Comparison of ENCODE assay signal across 16 mouse cellular contexts in the genomic region with DNA sequence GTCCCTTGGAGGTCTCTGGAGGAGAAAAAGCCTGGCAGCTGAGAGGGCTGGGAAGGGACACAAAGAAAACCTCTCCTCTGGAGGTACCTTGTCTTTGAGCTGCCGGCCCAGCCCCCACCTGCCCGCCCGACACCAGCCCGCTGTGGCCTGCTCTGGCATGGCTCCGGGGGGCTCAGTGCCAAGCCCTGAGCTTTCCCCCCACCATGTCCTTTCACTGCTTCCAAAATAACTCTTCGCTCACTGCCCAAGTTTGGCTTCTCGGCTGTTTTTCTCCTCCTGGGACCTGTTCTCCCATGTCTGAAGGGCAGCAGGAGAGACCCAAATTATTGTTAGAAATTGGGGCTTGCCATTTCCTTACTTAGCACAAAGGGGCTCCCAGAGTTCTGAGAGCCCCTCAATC. TPM values are rescaled to one million over a fixed set of nuclear protein-coding genes. Genes with fewer than 3 reads are reported as not detected.
A peak's percentile ranks its signal among the peaks of the same experiment; 100 is the strongest.
DNase-seq lines count a peak whose midpoint lies in the region; ATAC-seq and TF ChIP-seq lines count a peak whose summit lies in the region.
"Had no signal": no experiment of that assay in that cellular context is flagged by ENCODE, and none has a peak within 500 bp of the region (broad histone marks: within the 10 kb centered on the region; RNA-seq: fewer than 3 reads in every experiment).

No protein-coding gene starts in this region.

- H3K4me2 ChIP-seq in lung, embryonic 15.5 days = no peak overlapping the region
- H3K4me2 ChIP-seq in forebrain, embryonic 16.5 days (ENCODE audit: low read length) = no peak overlapping the region
- H3K4me2 ChIP-seq: liver, embryonic 15.5 days; midbrain, embryonic 12.5 days had no signal

- peak overlapping the region; percentile 44 for H3K27ac ChIP-seq in lung, embryonic 15.5 days
- no peak overlapping the region for H3K27ac ChIP-seq in forebrain, embryonic 16.5 days (ENCODE audit: low read length)
- H3K27ac ChIP-seq: liver, embryonic 15.5 days; midbrain, embryonic 12.5 days had no signal

- TF ChIP-seq CTCF in lung, adult 2 months (IDR thresholded peaks at IDR 0.05; ENCODE audit: insufficient read depth, low read length) = no peak

- WGBS in lung, embryonic 15.5 days = 80% methylated on average over 7 of the region's 7 CpGs
- 87% methylated on average over 7 of the region's 7 CpGs for WGBS in lung, adult 2 months
- 71% methylated on average over 7 of the region's 7 CpGs for whole genome bisulfite sequencing in forebrain, embryonic 16.5 days

- peak; percentile 36 to 65 for DNase-seq in cerebellum, postnatal 25 days
- DNase-seq in cerebellum, adult 11-12 months = no peak
- DNase-seq in lung, adult 2 months = no peak
- DNase-seq in gastrocnemius, postnatal 14 days = peak; percentile 53
- peak; percentile 78 to 82 for DNase-seq in heart, postnatal 14 days
- DNase-seq in left cerebral cortex, adult 8-10 months (ENCODE audit: low spot score in 2 of 2) = no peak
- DNase-seq: kidney, adult 11 months; kidney, postnatal 25 days; lung, postnatal 36 days had no signal

- peaks cover 32% of the 10 kb centered on the region for H3K27me3 ChIP-seq in lung, embryonic 15.5 days
- no peaks in the 10 kb centered on the region for H3K27me3 ChIP-seq in forebrain, embryonic 16.5 days (replicated peaks; ENCODE audit: control insufficient read depth, insufficient read depth, low read length)

- no peak for TF ChIP-seq POLR2A in lung, adult 2 months (IDR thresholded peaks at IDR 0.05; ENCODE audit: borderline replicate concordance, extremely low read depth, low read depth, low read length)

- no peak overlapping the region for H3K4me3 ChIP-seq in lung, embryonic 15.5 days
- no peak overlapping the region for H3K4me3 ChIP-seq in lung, adult 2 months (replicated peaks; ENCODE audit: extremely low read depth, low read depth, low read length)
- H3K4me3 ChIP-seq in forebrain, embryonic 16.5 days (replicated peaks; ENCODE audit: low read length) = no peak overlapping the region
- H3K4me3 ChIP-seq: liver, embryonic 15.5 days; midbrain, embryonic 12.5 days had no signal

- intact Hi-C loops in gastrocnemius, postnatal 14 days (cut with DNase I; ENCODE audit: low total_unique reads) = no loop called here
- intact Hi-C loops in heart, postnatal 14 days (cut with DNase I) = no loop called here

- no peaks in the 10 kb centered on the region for H3K36me3 ChIP-seq in lung, embryonic 15.5 days
- H3K36me3 ChIP-seq in forebrain, embryonic 16.5 days (ENCODE audit: control insufficient read depth, insufficient read depth) = no peaks in the 10 kb centered on the region
- H3K36me3 ChIP-seq: liver, embryonic 15.5 days; midbrain, embryonic 12.5 days had no signal

- H3K9ac ChIP-seq in lung, embryonic 15.5 days = no peak overlapping the region
- no peak overlapping the region for H3K9ac ChIP-seq in forebrain, embryonic 16.5 days (replicated peaks; ENCODE audit: low read depth, low read length)
- H3K9ac ChIP-seq: liver, embryonic 15.5 days; midbrain, embryonic 12.5 days had no signal

- H3K4me1 ChIP-seq in lung, embryonic 15.5 days = peaks cover 18% of the 10 kb centered on the region
- H3K4me1 ChIP-seq in lung, adult 2 months (ENCODE audit: control insufficient read depth, insufficient read depth, low read length) = no peaks in the 10 kb centered on the region
- peaks cover 4% of the 10 kb centered on the region for H3K4me1 ChIP-seq in forebrain, embryonic 16.5 days (replicated peaks; ENCODE audit: control insufficient read depth, insufficient read depth, low read length)
- H3K4me1 ChIP-seq: midbrain, embryonic 12.5 days had no signal

- ATAC-seq in lung, embryonic 15.5 days (ENCODE audit: borderline replicate concordance, extremely low read depth, low FRiP score, low TSS enrichment) = no peak
- ATAC-seq in forebrain, embryonic 16.5 days = no peak
- ATAC-seq: forebrain, embryonic 14.5 days had no signal

- H3K9me3 ChIP-seq in lung, embryonic 15.5 days = no peaks in the 10 kb centered on the region
- no peaks in the 10 kb centered on the region for H3K9me3 ChIP-seq in forebrain, embryonic 16.5 days (ENCODE audit: control insufficient read depth, low read length)
- H3K9me3 ChIP-seq: liver, embryonic 15.5 days; midbrain, embryonic 12.5 days had no signal

RNA-seq across cellular contexts. Expression of a gene that starts 6.6 kb away (rescaled TPM):
- 11.6 and 12.8 TPM in 2 replicates for polyA plus RNA-seq in lung, embryonic 15.5 days (2015; fragmentation: Nextera tagmentation; extraction: Ambion mirVana)
- polyA plus RNA-seq in lung, adult 2 months (2012; rRNA removed) = 4.1 and 4.7 TPM in 2 replicates
- total RNA-seq in gastrocnemius, postnatal 14 days (2021) = 1 to 10 TPM in 1 of 2 experiments, under 1 TPM in 1; 0.88 to 1.1 TPM
- total RNA-seq in heart, postnatal 14 days (2021) = 10 to 100 TPM; 14.5 to 15.5 TPM
- 1 to 10 TPM; 1.2 to 2.4 (median 1.7) TPM for total RNA-seq in left cerebral cortex, adult 8-10 months (2022)
- polyA plus RNA-seq in forebrain, embryonic 16.5 days (2015; fragmentation: Nextera tagmentation; extraction: Ambion mirVana) = 0.53 and 0.60 TPM in 2 replicates
- total RNA-seq: hematopoietic stem cell, adult 5-6 weeks had no signal

RNA-seq across cellular contexts. Expression of a gene that starts 34.1 kb away (rescaled TPM):
- polyA plus RNA-seq in lung, embryonic 15.5 days (2015; fragmentation: Nextera tagmentation; extraction: Ambion mirVana) = 2.9 and 5.8 TPM in 2 replicates
- polyA plus RNA-seq in lung, adult 2 months (2012; rRNA removed) = 6.9 and 7.3 TPM in 2 replicates
- under 1 TPM; 0.18 to 0.41 TPM for total RNA-seq in gastrocnemius, postnatal 14 days (2021)
- total RNA-seq in heart, postnatal 14 days (2021) = 1 to 10 TPM in 1 of 2 experiments, under 1 TPM in 1; 0.72 to 3.3 TPM
- total RNA-seq in left cerebral cortex, adult 8-10 months (2022) = 1 to 10 TPM; 1.3 to 1.5 (median 1.3) TPM
- 0.24 and 0.27 TPM in 2 replicates for polyA plus RNA-seq in forebrain, embryonic 16.5 days (2015; fragmentation: Nextera tagmentation; extraction: Ambion mirVana)
- total RNA-seq: layer of hippocampus, postnatal 14 days had no signal

RNA-seq across cellular contexts. Expression of a gene that starts 48.2 kb away (rescaled TPM):
- polyA plus RNA-seq in lung, embryonic 15.5 days (2015; fragmentation: Nextera tagmentation; extraction: Ambion mirVana) = 42.7 and 47.0 TPM in 2 replicates
- 66.5 and 84.7 TPM in 2 replicates for polyA plus RNA-seq in lung, adult 2 months (2012; rRNA removed)
- 10 to 100 TPM; 25.1 to 26.8 TPM for total RNA-seq in gastrocnemius, postnatal 14 days (2021)
- 10 to 100 TPM; 25.7 to 28.0 TPM for total RNA-seq in heart, postnatal 14 days (2021)
- total RNA-seq in left cerebral cortex, adult 8-10 months (2022) = 100 to 1,000 TPM; 255 to 276 (median 267) TPM
- 323 and 336 TPM in 2 replicates for polyA plus RNA-seq in forebrain, embryonic 16.5 days (2015; fragmentation: Nextera tagmentation; extraction: Ambion mirVana)

Comparison
In these comparisons a context has a peak if more than half of its experiments do, and no peak if none do; other contexts are left out.
1. DNase-seq: peak in cerebellum, postnatal 25 days (2 of 2), gastrocnemius, postnatal 14 days (single experiment) and heart, postnatal 14 days (2 of 2); none in cerebellum, adult 11-12 months (single experiment), lung, adult 2 months (single experiment) and left cerebral cortex, adult 8-10 months (0 of 2).
2. RNA of a gene that starts 6.6 kb away (total RNA-seq): 14.5 to 15.5 TPM in heart, postnatal 14 days; 1.2 to 2.4 TPM in left cerebral cortex, adult 8-10 months and 0.88 to 1.1 TPM in gastrocnemius, postnatal 14 days; every median in the first group is over 4 times any median in the second.
3. RNA of a gene that starts 48.2 kb away (total RNA-seq): 255 to 276 TPM in left cerebral cortex, adult 8-10 months; 25.7 to 28.0 TPM in heart, postnatal 14 days and 25.1 to 26.8 TPM in gastrocnemius, postnatal 14 days; every median in the first group is over 4 times any median in the second.